ENCODE assay signal across 8 mouse cellular contexts in the genomic region with DNA sequence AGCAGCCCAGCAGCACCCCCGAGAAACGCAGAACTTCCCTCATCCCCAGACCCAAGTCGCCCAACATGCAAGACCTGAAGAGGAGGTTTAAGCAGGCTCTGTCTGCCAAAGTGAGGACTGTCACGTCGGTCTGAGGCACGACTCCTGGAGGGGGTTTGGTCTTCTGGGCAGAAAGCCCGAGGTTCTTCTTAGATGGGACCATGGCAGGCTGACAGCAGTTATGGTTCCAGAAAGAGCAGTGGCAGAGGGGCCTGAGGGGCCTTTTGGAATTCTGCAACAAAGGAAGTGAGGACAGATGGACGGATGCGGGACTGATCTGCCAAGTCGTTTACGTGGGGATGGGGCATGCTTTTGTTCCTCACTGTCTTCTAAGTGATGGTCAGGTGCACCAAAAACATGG. TPM values are rescaled to one million over a fixed set of nuclear protein-coding genes. Genes with fewer than 3 reads are reported as not detected.
A peak's percentile ranks its signal among the peaks of the same experiment; 100 is the strongest.
DNase-seq lines count a peak whose midpoint lies in the region; ATAC-seq and TF ChIP-seq lines count a peak whose summit lies in the region.
"Had no signal": no experiment of that assay in that cellular context is flagged by ENCODE, and none has a peak within 500 bp of the region (broad histone marks: within the 10 kb centered on the region; RNA-seq: fewer than 3 reads in every experiment).

No protein-coding gene starts in this region.

- no peak overlapping the region for H3K4me3 ChIP-seq in intestine, embryonic 14.5 days (ENCODE audit: low read depth, low read length)
- no peak overlapping the region for H3K4me3 ChIP-seq in intestine, postnatal 0 days (ENCODE audit: low read depth, low read length)
- H3K4me3 ChIP-seq in cortical plate, adult 2 months (ENCODE audit: insufficient read depth, low read length): peak overlapping the region; percentile 19
- peak overlapping the region; percentile 99 for H3K4me3 ChIP-seq in embryonic facial prominence, embryonic 12.5 days
- peak overlapping the region; percentile 98 for H3K4me3 ChIP-seq in limb, embryonic 12.5 days (replicated peaks)

- H3K4me2 ChIP-seq in intestine, embryonic 14.5 days (ENCODE audit: low read length): peak overlapping the region; percentile 98
- no peak overlapping the region for H3K4me2 ChIP-seq in intestine, postnatal 0 days (replicated peaks; ENCODE audit: low read depth)
- peak overlapping the region; percentile 94 for H3K4me2 ChIP-seq in embryonic facial prominence, embryonic 12.5 days (replicated peaks)
- peak overlapping the region; percentile 70 for H3K4me2 ChIP-seq in limb, embryonic 12.5 days

- H3K4me1 ChIP-seq in intestine, embryonic 14.5 days (replicated peaks; ENCODE audit: control insufficient read depth, insufficient read depth, low read length): peaks cover 35% of the 10 kb centered on the region
- 0 out of 2 replicates have a peak, but pooled peaks cover 3% of the 10 kb centered on the region for H3K4me1 ChIP-seq in intestine, postnatal 0 days (replicated peaks; ENCODE audit: control insufficient read depth, insufficient read depth, low read length)
- H3K4me1 ChIP-seq in cortical plate, adult 2 months (ENCODE audit: control insufficient read depth, insufficient read depth, low read length): peaks cover 6% of the 10 kb centered on the region; the same call in 1 of the 2 replicates
- H3K4me1 ChIP-seq in embryonic facial prominence, embryonic 12.5 days: peaks cover 75% of the 10 kb centered on the region
- H3K4me1 ChIP-seq in limb, embryonic 12.5 days (replicated peaks): peaks cover 80% of the 10 kb centered on the region

- TF ChIP-seq POLR2A in cortical plate, adult 2 months (IDR thresholded peaks at IDR 0.05; ENCODE audit: extremely low read depth, insufficient read depth, low read length): no peak

- no peak for DNase-seq in intestine, embryonic 14.5 days (ENCODE audit: low spot score)
- no peak for DNase-seq in cerebellum, postnatal 36 days
- DNase-seq: cerebellum, adult 2 months had no signal

- H3K9me3 ChIP-seq in intestine, embryonic 14.5 days (ENCODE audit: control insufficient read depth, low read length): no peaks in the 10 kb centered on the region
- H3K9me3 ChIP-seq in intestine, postnatal 0 days (ENCODE audit: control insufficient read depth): no peaks in the 10 kb centered on the region
- H3K9me3 ChIP-seq in embryonic facial prominence, embryonic 12.5 days: no peaks in the 10 kb centered on the region
- H3K9me3 ChIP-seq in limb, embryonic 12.5 days: no peaks in the 10 kb centered on the region

- H3K9ac ChIP-seq in intestine, embryonic 14.5 days (ENCODE audit: low read length): no peak overlapping the region
- no peak overlapping the region for H3K9ac ChIP-seq in intestine, postnatal 0 days (ENCODE audit: low read depth, low read length)
- peak overlapping the region; percentile 98; the same call in 1 of the 2 replicates for H3K9ac ChIP-seq in embryonic facial prominence, embryonic 12.5 days
- H3K9ac ChIP-seq in limb, embryonic 12.5 days (replicated peaks): peak overlapping the region; percentile 99

- no peak for TF ChIP-seq CTCF in intestine, postnatal 0 days (IDR thresholded peaks at IDR 0.05; ENCODE audit: low read depth)
- TF ChIP-seq CTCF in cortical plate, adult 2 months (IDR thresholded peaks at IDR 0.05; ENCODE audit: extremely low read depth, insufficient read depth, low read length): no peak

- no peaks in the 10 kb centered on the region for H3K27me3 ChIP-seq in intestine, embryonic 14.5 days (replicated peaks; ENCODE audit: control insufficient read depth, insufficient read depth, low read length)
- no peaks in the 10 kb centered on the region for H3K27me3 ChIP-seq in intestine, postnatal 0 days (replicated peaks; ENCODE audit: control insufficient read depth, insufficient read depth, low read length)
- no peaks in the 10 kb centered on the region for H3K27me3 ChIP-seq in embryonic facial prominence, embryonic 12.5 days
- no peaks in the 10 kb centered on the region for H3K27me3 ChIP-seq in limb, embryonic 12.5 days

- peaks cover 34% of the 10 kb centered on the region for H3K36me3 ChIP-seq in intestine, embryonic 14.5 days (ENCODE audit: control insufficient read depth, insufficient read depth, low read length)
- H3K36me3 ChIP-seq in intestine, postnatal 0 days (ENCODE audit: control insufficient read depth, insufficient read depth): peaks cover 21% of the 10 kb centered on the region
- H3K36me3 ChIP-seq in embryonic facial prominence, embryonic 12.5 days: peaks cover 34% of the 10 kb centered on the region
- H3K36me3 ChIP-seq in limb, embryonic 12.5 days: peaks cover 45% of the 10 kb centered on the region

- ATAC-seq in intestine, embryonic 14.5 days (replicated peaks; ENCODE audit: low FRiP score, low TSS enrichment, low read depth): no peak
- no peak for ATAC-seq in intestine, postnatal 0 days
- no peak for ATAC-seq in embryonic facial prominence, embryonic 12.5 days (ENCODE audit: insufficient number of reproducible peaks, insufficient read depth, low FRiP score, low TSS enrichment)
- ATAC-seq in limb, embryonic 12.5 days (ENCODE audit: insufficient number of reproducible peaks, insufficient read depth, low FRiP score, low TSS enrichment, low read depth): no peak
- ATAC-seq in megakaryocyte, adult 5-6 weeks (ENCODE audit: poor library complexity, severe bottlenecking): no peak

- 71% methylated on average over 11 of the region's 11 CpGs for WGBS in intestine, embryonic 14.5 days
- 71% methylated on average over 11 of the region's 11 CpGs for WGBS in intestine, postnatal 0 days
- 79% methylated on average over 11 of the region's 11 CpGs for WGBS in embryonic facial prominence, embryonic 12.5 days
- WGBS in limb, embryonic 12.5 days: 82% methylated on average over 11 of the region's 11 CpGs

- H3K27ac ChIP-seq in intestine, embryonic 14.5 days (ENCODE audit: low read depth): no peak overlapping the region
- H3K27ac ChIP-seq in intestine, postnatal 0 days (ENCODE audit: low read depth, low read length): no peak overlapping the region
- H3K27ac ChIP-seq in cortical plate, adult 2 months (ENCODE audit: insufficient read depth, low read length): no peak overlapping the region
- peak overlapping the region; percentile 95 for H3K27ac ChIP-seq in embryonic facial prominence, embryonic 12.5 days
- H3K27ac ChIP-seq in limb, embryonic 12.5 days: peak overlapping the region; percentile 95

RNA-seq across cellular contexts. Expression of a gene that starts 3.4 kb away (rescaled TPM):
- polyA plus RNA-seq in intestine, embryonic 14.5 days (2014; fragmentation: Nextera tagmentation; extraction: Ambion mirVana): 39.6 and 43.8 TPM in 2 replicates
- polyA plus RNA-seq in intestine, postnatal 0 days (2015; fragmentation: Nextera tagmentation; extraction: Ambion mirVana): 15.9 and 19.4 TPM in 2 replicates
- polyA plus RNA-seq in cortical plate, adult 2 months (2012; rRNA removed): 119 and 124 TPM in 2 replicates
- 134 and 140 TPM in 2 replicates for polyA plus RNA-seq in embryonic facial prominence, embryonic 12.5 days (2016; fragmentation: Nextera tagmentation; extraction: Ambion mirVana)
- 156 and 176 TPM in 2 replicates for polyA plus RNA-seq in limb, embryonic 12.5 days (2016; fragmentation: Nextera tagmentation; extraction: Ambion mirVana)
- total RNA-seq in megakaryocyte, adult 5-6 weeks (2015): 2.0 and 2.1 TPM in 2 replicates
- total RNA-seq in megakaryocyte, adult 5-6 weeks (2017): 0.98 and 1.0 TPM in 2 replicates

Comparison
In these comparisons a context has a peak if more than half of its experiments do, and no peak if none do; other contexts are left out.
1. H3K27ac ChIP-seq: peak in embryonic facial prominence, embryonic 12.5 days (single experiment) and limb, embryonic 12.5 days (single experiment); none in intestine, embryonic 14.5 days (single experiment), intestine, postnatal 0 days (single experiment) and cortical plate, adult 2 months (single experiment).
2. H3K4me3 ChIP-seq: peak in cortical plate, adult 2 months (single experiment), embryonic facial prominence, embryonic 12.5 days (single experiment) and limb, embryonic 12.5 days (single experiment); none in intestine, embryonic 14.5 days (single experiment) and intestine, postnatal 0 days (single experiment).
3. H3K9ac ChIP-seq: peak in embryonic facial prominence, embryonic 12.5 days (single experiment) and limb, embryonic 12.5 days (single experiment); none in intestine, embryonic 14.5 days (single experiment) and intestine, postnatal 0 days (single experiment).